Mouse (Mus musculus) spleen, embryonic (tissue): ENCODE measurements around the gene Cmbl.

Experiments used
- CTCF ChIA-PET: fragments of 350-600 bp; sonication (Branson Sonifier 250); formaldehyde crosslinking; loops from one replicate; lab custom pipeline; 2022; lab: Charles Lee

Cmbl gene

GRCm38 (mm10) chr15:31539643-31540512 is 25.3 kb upstream of the Cmbl start:
- CTCF ChIA-PET, result no interaction called here

DNA sequence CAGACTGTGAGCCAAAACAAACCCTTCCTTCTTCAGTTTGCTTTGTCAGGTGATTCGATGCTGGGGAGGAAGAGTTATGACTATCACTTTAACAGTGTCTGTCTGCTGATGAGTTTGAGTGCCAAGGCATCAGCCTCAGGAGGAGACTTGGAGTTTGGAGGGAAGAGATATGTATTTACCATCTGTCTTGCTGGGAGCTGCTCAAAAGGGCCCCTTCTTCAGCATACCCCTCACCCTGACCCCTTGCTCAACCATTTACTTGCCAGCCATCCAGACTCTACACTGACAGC is 24.7 kb upstream of the Cmbl start:
- CTCF ChIA-PET, result no interaction called here

DNA sequence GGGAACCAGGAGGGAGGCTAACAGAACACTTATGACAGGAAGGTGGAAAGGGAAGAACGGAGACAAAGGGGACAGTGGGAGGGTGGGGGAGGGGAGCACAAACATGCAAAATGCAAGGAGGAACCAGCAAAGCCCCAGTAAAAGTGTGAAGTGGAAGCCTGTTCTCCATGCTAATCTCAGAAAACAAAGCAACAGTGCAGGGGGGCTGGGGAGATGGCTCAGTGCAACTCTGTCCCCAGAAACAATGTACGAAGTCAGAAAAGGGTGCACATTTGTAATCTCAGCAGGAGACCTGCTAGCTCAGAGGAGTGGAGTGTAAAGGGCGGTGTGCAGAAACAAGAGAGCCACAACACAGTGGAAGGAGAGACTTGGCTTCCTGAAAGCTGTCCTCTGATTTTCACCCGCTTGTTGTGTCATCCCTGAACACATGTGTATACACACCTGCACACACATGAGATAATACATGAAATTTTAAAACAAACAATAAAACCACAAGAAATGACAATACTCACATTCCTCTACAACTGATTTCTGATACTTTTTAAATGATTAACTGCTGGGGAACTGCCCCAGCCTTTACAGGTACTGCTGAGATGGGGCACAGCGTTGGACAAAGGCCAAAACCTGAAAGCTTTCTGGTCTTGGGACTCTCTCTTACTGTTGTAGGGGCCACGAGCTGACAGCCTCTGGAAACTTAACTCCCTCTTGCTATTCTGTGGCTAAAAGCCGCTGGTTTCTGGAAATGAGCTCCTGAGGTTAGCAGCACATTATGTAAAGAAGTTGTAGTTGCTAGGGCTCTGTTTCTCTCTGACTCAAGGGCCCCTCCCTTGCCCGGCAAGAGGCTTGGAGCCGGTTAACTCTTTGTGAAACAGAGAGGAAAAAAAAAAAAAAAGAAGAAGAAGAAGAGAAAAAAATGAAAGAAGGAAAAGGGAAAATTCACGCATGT is 22.9 kb upstream of the Cmbl start:
- CTCF ChIA-PET, result interaction anchor here (0.6 kb wide), 1 partner anchor 88 kb away, joined by 3 read pairs; no protein-coding TSS in a partner anchor

GRCm38 (mm10) chr15:31543246-31543645 is 21.9 kb upstream of the Cmbl start:
- CTCF ChIA-PET, result no interaction called here

DNA sequence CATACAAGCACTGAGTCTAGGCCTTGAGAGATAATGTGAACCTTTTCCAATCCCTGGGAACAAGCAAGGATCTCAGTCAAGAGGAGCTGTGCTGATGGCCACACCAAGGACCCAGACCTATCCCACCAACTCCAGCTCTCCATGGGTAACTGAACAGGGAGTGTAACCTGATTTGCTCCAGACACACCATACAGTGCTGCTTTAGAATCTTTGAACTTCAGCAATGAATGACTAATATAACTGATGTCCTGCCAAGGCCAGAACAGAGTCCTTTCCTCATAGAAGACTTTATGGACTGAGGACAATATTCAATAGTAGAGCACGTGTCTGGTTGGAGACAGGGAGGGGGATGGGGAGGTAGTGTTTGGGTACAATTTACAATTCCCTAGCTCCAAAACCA is 20.1 kb upstream of the Cmbl start:
- CTCF ChIA-PET, result no interaction called here

DNA sequence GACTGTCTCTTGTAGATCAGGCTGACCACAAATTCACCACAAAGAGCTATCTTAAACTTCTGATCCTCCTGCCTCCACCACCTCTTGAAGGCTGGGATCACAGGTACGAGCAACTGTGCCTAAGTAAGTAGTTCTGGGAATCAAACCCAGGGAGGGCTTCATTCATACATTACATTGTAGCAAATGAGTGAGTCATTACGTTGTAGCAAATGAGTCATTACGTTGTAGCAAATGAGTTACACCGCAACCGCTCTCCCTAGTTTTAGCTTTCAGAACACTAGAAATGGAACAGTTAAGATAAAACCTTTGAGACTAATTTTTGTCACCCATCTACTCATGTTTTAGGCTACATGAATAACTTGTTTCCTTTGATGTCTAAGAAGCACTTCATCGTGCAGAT is 18.9 kb upstream of the Cmbl start:
- CTCF ChIA-PET, result no interaction called here

DNA sequence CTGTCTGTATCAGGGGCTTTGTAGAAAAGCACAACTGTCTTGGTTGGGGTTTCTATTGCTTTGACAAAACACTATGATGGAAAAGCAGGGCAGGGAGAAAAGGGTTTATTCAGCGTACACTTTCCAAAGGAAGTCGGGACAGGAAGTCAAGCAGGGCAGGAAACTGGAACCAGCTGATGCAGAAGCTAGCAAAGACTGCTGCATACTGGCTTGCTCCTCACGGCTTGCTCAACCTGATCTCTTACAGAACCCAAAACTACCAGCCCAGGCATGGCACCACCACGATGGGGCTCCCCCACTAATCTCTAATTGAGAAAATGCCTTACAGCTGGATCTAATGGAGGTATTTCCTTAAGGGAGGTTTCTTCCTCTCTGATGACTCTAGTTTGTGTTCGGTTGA is 17.8 kb upstream of the Cmbl start:
- CTCF ChIA-PET, result no interaction called here

DNA sequence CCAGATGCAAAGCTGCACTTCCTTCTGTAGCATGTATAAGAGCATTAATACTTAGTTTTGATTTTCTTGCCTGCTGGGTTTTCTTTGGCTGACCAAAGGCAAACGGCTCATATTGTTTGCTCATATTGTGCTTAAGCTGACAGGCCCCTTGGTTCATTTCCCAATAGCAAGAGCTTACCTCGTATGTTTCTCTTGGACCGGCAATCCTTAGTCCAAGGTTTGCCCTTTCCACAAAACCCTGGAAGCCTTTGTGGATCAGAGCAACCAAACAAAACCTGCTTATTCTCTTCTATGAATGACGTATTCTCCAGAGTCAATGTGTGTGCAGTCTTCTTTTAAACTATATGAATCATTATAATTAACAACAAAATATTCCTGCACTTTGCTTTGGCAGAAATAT is 14.8 kb upstream of the Cmbl start:
- CTCF ChIA-PET, result no interaction called here

- CTCF ChIA-PET, result no interaction called here
Observed at GRCm38 (mm10) chr15:31554855-31555254, 10.3 kb upstream of the Cmbl start.

DNA sequence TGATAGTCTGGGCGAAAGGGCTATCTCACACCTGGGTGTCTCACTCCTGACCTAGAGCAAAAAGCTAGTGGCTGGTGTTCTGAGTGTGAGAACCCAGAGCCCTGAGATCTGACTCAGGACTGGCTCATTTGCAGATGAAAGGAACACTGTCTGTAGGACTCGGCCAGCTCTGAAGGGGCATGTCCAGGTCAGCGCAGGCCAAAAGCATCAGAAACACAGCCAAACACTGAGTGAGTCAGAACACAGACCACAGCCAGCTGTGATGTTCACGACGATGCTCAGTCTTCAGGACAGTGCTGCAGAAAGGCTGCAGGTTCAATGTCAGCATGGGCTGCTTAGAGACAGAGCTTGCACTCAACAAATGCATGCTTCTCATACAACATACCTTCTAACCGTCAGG is 3.8 kb upstream of the Cmbl start:
- CTCF ChIA-PET, result no interaction called here

DNA sequence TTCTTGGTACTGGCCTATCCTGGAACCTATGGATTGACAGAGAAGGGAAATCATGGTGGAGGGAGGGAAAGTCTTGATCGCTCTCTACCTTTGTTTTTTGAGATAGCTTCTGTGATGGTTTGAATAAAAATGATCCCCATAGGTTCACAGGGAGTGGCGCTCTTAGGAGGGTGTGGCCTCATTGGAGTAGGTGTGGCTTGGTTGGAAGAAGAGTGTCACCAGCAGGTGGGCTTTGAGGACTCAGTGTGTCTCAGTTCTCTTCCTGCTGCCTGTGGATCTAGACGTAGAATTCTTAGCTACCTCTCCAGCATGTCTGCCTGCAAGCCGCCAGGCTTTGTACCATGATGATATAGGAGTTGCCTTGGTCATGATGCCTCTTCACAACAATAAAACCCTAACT is 3.2 kb upstream of the Cmbl start:
- CTCF ChIA-PET, result no interaction called here

- CTCF ChIA-PET, result no interaction called here
Observed at GRCm38 (mm10) chr15:31562847-31563246, 2.3 kb upstream of the Cmbl start.

DNA sequence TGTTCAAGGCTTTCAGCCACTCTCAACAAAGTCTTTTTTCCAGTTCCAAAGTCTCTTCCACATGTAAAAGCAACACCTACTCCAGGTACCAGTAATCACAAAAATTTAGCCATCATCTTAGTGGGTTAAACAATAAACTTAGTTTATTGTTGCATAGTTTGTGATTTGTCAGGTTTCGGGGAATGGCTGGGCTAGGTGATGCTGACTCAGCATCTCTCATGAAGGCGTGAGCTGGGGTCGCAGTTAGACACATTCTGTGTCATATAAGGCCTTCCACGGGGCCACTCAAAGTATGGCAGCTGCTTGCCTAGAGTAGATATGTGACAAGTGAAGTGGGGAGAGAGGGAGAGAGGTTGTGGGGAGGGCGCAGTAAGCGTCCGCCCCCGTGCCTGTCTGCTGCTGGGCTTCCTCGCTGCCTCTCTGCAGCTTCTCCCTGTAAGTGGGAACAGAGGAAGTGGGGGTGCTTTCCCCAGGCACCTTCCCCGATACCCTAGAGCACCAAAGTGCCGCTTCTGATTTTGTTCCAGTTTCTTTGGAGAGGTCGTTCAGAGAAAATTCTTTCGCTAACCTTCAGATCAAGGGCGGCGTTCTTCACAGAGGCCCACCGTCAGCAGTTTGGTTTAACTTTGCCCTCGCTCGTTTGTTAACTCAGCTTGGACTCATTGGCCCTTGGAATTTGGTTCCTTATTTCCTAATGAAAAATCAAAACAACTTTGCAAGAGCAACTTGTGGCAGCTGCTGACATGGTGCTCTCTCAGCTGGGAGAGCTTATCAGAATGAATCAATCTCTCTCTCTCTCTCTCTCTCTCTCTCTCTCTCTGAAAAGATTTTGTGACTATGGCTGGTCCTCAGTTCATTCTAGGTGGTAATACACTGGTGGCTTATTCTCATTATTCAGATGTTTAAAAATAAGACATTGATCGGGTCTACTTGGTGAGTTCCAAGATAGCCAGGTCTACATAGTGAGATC is 1.3 kb upstream of the Cmbl start:
- CTCF ChIA-PET, result no interaction called here

- CTCF ChIA-PET, result no interaction called here
Observed at GRCm38 (mm10) chr15:31565786-31566185, 597 bp downstream of the Cmbl start.

GRCm38 (mm10) chr15:31567431-31567830 is 2.2 kb downstream of the Cmbl start:
- CTCF ChIA-PET, result interaction anchor here (0.6 kb wide), 1 partner anchor 14 kb away, joined by 10 read pairs; no protein-coding TSS in a partner anchor

DNA sequence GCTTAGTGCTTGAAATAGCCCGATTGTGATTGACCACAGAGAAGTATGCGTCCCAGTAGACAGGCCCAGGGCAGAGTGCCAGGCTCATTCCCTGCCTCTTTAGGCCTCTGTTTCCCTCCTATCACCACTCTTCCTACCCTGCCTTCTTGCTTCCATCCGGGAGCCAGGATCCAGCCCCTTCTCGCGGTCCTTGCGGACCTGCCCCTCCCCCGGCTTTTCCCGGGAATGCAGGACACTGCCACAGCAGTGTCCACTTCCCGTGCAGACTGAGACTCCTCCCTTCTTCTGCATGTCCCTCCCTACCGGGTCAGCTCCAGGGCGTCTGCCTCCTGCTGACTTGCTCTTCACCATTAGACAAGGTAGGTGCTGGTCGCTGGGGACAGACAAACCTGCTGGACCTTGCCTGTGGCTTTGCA is 3.4 kb downstream of the Cmbl start:
- CTCF ChIA-PET, result no interaction called here

- CTCF ChIA-PET, result no interaction called here
Observed at GRCm38 (mm10) chr15:31569325-31570022, 4.3 kb downstream of the Cmbl start.

GRCm38 (mm10) chr15:31570959-31571358 is 5.8 kb downstream of the Cmbl start:
- CTCF ChIA-PET, result no interaction called here

- CTCF ChIA-PET, result interaction anchor here (0.8 kb wide), 1 partner anchor 14 kb away, joined by 3 read pairs; no protein-coding TSS in a partner anchor
Observed at GRCm38 (mm10) chr15:31571906-31572722, 6.9 kb downstream of the Cmbl start.

GRCm38 (mm10) chr15:31573287-31573686 is 8.1 kb downstream of the Cmbl start:
- CTCF ChIA-PET, result interaction anchor here (0.6 to 0.7 kb wide), 2 partner anchors 52 to 381 kb away, joined by 4 to 5 read pairs; no protein-coding TSS in a partner anchor
